ENCODE assay signal across 10 mouse cellular contexts in the genomic region with DNA sequence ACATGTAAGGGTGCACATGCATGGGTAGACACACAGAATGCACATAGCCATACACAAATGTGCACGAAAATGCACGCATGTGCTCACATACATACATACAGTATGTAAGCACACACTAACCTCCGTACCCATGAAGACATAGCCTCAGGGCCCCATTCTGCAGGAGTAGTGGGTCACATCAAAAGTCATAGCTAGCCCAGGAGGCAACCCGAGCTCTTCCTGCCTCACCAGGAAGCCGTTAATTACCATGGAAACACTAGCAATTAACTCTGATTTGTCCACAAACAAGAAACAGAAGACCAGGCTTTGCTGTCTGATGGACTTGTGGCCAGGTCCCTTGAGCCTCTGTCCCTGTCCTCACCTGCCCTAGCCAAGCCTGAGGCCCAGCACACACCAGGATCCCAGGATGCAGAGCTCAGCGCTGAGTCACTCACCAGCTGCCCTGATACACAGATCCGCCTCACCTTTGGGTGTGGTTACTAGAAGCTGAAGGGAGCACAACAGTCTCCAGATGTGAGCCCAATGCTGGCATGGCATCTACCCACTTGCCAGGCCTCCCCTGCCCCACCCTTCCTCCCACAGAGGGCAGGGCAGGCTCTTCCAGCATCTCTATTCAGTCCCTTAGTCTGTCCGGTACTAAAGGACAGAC.
DNase-seq lines count a peak whose midpoint lies in the region; ATAC-seq and TF ChIP-seq lines count a peak whose summit lies in the region.
"Had no signal": no experiment of that assay in that cellular context is flagged by ENCODE, and none has a peak within 500 bp of the region (broad histone marks: within the 10 kb centered on the region; RNA-seq: fewer than 3 reads in every experiment).

No protein-coding gene starts in this region.

- no peaks in the 10 kb centered on the region for H3K9me3 ChIP-seq in G1E (replicated peaks)
- no peaks in the 10 kb centered on the region for H3K9me3 ChIP-seq in liver, embryonic 16.5 days (replicated peaks; ENCODE audit: control insufficient read depth, low read length)
- no peaks in the 10 kb centered on the region for H3K9me3 ChIP-seq in forebrain, embryonic 13.5 days (replicated peaks)

- no peak overlapping the region for H3K4me3 ChIP-seq in G1E (ENCODE audit: low read depth, low read length)
- H3K4me3 ChIP-seq in liver, embryonic 16.5 days (ENCODE audit: low read depth, low read length): no peak overlapping the region
- no peak overlapping the region for H3K4me3 ChIP-seq in forebrain, embryonic 13.5 days

- intact Hi-C loops in heart, postnatal 25 days (cut with DNase I): no loop called here

- WGBS in liver, embryonic 16.5 days (ENCODE audit: insufficient replicate concordance): 63% methylated on average over 8 of the region's 8 CpGs
- 73% methylated on average over 8 of the region's 8 CpGs for WGBS in forebrain, embryonic 13.5 days

- TF ChIP-seq CTCF in G1E (IDR thresholded peaks at IDR 0.05; ENCODE audit: low read depth, low read length): no peak

- H3K36me3 ChIP-seq in G1E (replicated peaks): peaks cover 87% of the 10 kb centered on the region
- no peaks in the 10 kb centered on the region for H3K36me3 ChIP-seq in liver, embryonic 16.5 days (ENCODE audit: control insufficient read depth, insufficient read depth)
- no peaks in the 10 kb centered on the region; the same call in 1 of the 2 replicates for H3K36me3 ChIP-seq in forebrain, embryonic 13.5 days (ENCODE audit: poor library complexity, severe bottlenecking)

- H3K9ac ChIP-seq in liver, embryonic 16.5 days (ENCODE audit: low read depth, low read length): no peak overlapping the region
- H3K9ac ChIP-seq in forebrain, embryonic 13.5 days: no peak overlapping the region

- peak; percentile 47 for ATAC-seq in G1E (ENCODE audit: extremely low read depth, insufficient number of reproducible peaks, low FRiP score, poor library complexity, severe bottlenecking)
- peak; percentile 71 for ATAC-seq in liver, embryonic 16.5 days (ENCODE audit: low read depth)
- no peak for ATAC-seq in forebrain, embryonic 13.5 days

- H3K4me1 ChIP-seq in G1E (ENCODE audit: insufficient read depth, low read depth, low read length): peaks cover 83% of the 10 kb centered on the region
- H3K4me1 ChIP-seq in liver, embryonic 16.5 days (ENCODE audit: control insufficient read depth, low read depth, low read length): peaks cover 17% of the 10 kb centered on the region
- H3K4me1 ChIP-seq in forebrain, embryonic 13.5 days: peaks cover 31% of the 10 kb centered on the region

- no peaks in the 10 kb centered on the region for H3K27me3 ChIP-seq in G1E (ENCODE audit: insufficient read depth, low read length)
- H3K27me3 ChIP-seq in liver, embryonic 16.5 days (ENCODE audit: control insufficient read depth, insufficient read depth, low read depth, low read length): no peaks in the 10 kb centered on the region
- H3K27me3 ChIP-seq in forebrain, embryonic 13.5 days: no peaks in the 10 kb centered on the region

- no peak overlapping the region for H3K27ac ChIP-seq in liver, embryonic 16.5 days (ENCODE audit: low read length)
- H3K27ac ChIP-seq in forebrain, embryonic 13.5 days: no peak overlapping the region

- no peak overlapping the region for H3K4me2 ChIP-seq in liver, embryonic 16.5 days (ENCODE audit: low read depth, low read length)
- no peak overlapping the region for H3K4me2 ChIP-seq in forebrain, embryonic 13.5 days
- H3K4me2 ChIP-seq: heart, embryonic 11.5 days had no signal

- DNase-seq in cerebellum, adult 18-20 months: peak; percentile 43 to 54
- no peak for DNase-seq in cerebellum, postnatal 4 days (ENCODE audit: low spot score in 2 of 2)
- no peak for DNase-seq in G1E (ENCODE audit: low spot score)
- DNase-seq in hindlimb bud, embryonic 11.5 days (ENCODE audit: extremely low spot score, low read depth, low spot score): peak; percentile 35
- no peak for DNase-seq in heart, postnatal 25 days (ENCODE audit: low spot score)
- DNase-seq in Muller cell, postnatal 12 days (ENCODE audit: inconsistent ontology term): no peak
- DNase-seq: kidney, adult 8-10 months had no signal

Comparison
In these comparisons a context has a peak if more than half of its experiments do, and no peak if none do; other contexts are left out.
1. DNase-seq: peak in cerebellum, adult 18-20 months (2 of 2) and hindlimb bud, embryonic 11.5 days (single experiment); none in cerebellum, postnatal 4 days (0 of 2), G1E (single experiment), heart, postnatal 25 days (single experiment) and Muller cell, postnatal 12 days (single experiment).